Mouse (Mus musculus) brown adipose tissue, adult 24 weeks (tissue): ENCODE results near the gene Irf3. TPM values are rescaled to one million over a fixed set of nuclear protein-coding genes. Genes with fewer than 3 reads are reported as not detected.
"Not testable (repeated sequence)": the region's sequence is repeated elsewhere in the genome, so short reads cannot be mapped to it uniquely, and the experiment has no call there.

Experiments
- H3K27ac ChIP-seq: fragments of 200-500 bp; replicated peaks from 2 replicates; pipeline ENCODE4 v1.5.1; 2012; ENCODE audit warnings: low read depth, mild to moderate bottlenecking, low read length
- H3K4me1 ChIP-seq: fragments of 200-500 bp; 2 replicates; pipeline ENCODE4 v1.6.1; 2012; ENCODE audit warnings: low read length, mixed read lengths; ENCODE audit not compliant: control insufficient read depth, insufficient read depth, insufficient read length
- H3K4me3 ChIP-seq: fragments of 200-500 bp; 2 replicates; pipeline ENCODE4 v1.5.1; 2012; ENCODE audit warnings: low read depth, mild to moderate bottlenecking, low read length, moderate library complexity; ENCODE audit not compliant: insufficient read depth
- polyA plus RNA-seq: library from polyadenylated mRNA; stranded (reverse); fragments of >200 nt; gene quantifications from 2 replicates; pipeline ENCODE4 v1.2.4, GENCODE M21; 2012; ENCODE audit not compliant: missing spikeins, insufficient read depth, insufficient read length

Irf3 gene
- polyA plus RNA-seq, 1 experiment = 40.8 TPM

- Histone ChIP-seq H3K27ac (no peak overlapping the region), H3K4me1 (peaks cover 6% of the 10 kb centered on the region; the same call in 1 of the 2 replicates), H3K4me3 (no peak overlapping the region)
These were observed 14.6 kb downstream of the Irf3 start for GRCm38 (mm10) chr7:45012011-45012410.

GRCm38 (mm10) chr7:45012824-45013223 lies 15.4 kb downstream of the Irf3 start:
- peak overlapping the region; percentile 53 for H3K27ac ChIP-seq
- peaks cover 6% of the 10 kb centered on the region; the same call in 1 of the 2 replicates for H3K4me1 ChIP-seq
- H3K4me3 ChIP-seq = no peak overlapping the region

- Histone ChIP-seq H3K27ac (peak overlapping the region; percentile 53), H3K4me3 (no peak overlapping the region), H3K4me1 (peaks cover 6% of the 10 kb centered on the region; the same call in 1 of the 2 replicates)
These were observed 16.1 kb downstream of the Irf3 start for GRCm38 (mm10) chr7:45013366-45014095.

GRCm38 (mm10) chr7:45014096-45014451 lies 16.6 kb downstream of the Irf3 start:
- peaks cover 6% of the 10 kb centered on the region; the same call in 1 of the 2 replicates for H3K4me1 ChIP-seq
- H3K27ac ChIP-seq = no peak overlapping the region
- no peak overlapping the region for H3K4me3 ChIP-seq

- Histone ChIP-seq H3K27ac (peak overlapping the region; percentile 82), H3K4me3 (peak overlapping the region; percentile 78), H3K4me1 (peaks cover 6% of the 10 kb centered on the region; the same call in 1 of the 2 replicates)
These were observed 18.0 kb downstream of the Irf3 start for GRCm38 (mm10) chr7:45015344-45015956.

GRCm38 (mm10) chr7:45015957-45016612 lies 18.6 kb downstream of the Irf3 start, which contains the start of gene Scaf1:
Scaf1 (minus strand) TSS chr7:45016363.
- peak within 1 kb of the TSS; percentile 78 for H3K4me3 ChIP-seq
- peak within 1 kb of the TSS; percentile 100 for H3K27ac ChIP-seq
- peaks cover 6% of the 10 kb centered on the region; the same call in 1 of the 2 replicates for H3K4me1 ChIP-seq

- Histone ChIP-seq H3K4me3 (peak overlapping the region; percentile 70), H3K4me1 (peaks cover 6% of the 10 kb centered on the region; the same call in 1 of the 2 replicates), H3K27ac (peak overlapping the region; percentile 100)
These were observed 19.3 kb downstream of the Irf3 start for GRCm38 (mm10) chr7:45016761-45017160.

GRCm38 (mm10) chr7:45017242-45018061 lies 20.0 kb downstream of the Irf3 start, which contains the start of gene Rras:
Rras (plus strand) TSS chr7:45017961.
- H3K4me1 ChIP-seq = peaks cover 6% of the 10 kb centered on the region; the same call in 1 of the 2 replicates
- H3K4me3 ChIP-seq = peak within 1 kb of the TSS; percentile 70
- peak within 1 kb of the TSS; percentile 100 for H3K27ac ChIP-seq

GRCm38 (mm10) chr7:45019031-45019571 lies 21.7 kb downstream of the Irf3 start:
- H3K4me1 ChIP-seq = no peaks in the 10 kb centered on the region
- H3K27ac ChIP-seq = peak overlapping the region; percentile 99
- peak overlapping the region; percentile 59 for H3K4me3 ChIP-seq

GRCm38 (mm10) chr7:45020225-45020624 lies 22.8 kb downstream of the Irf3 start:
- H3K27ac ChIP-seq = no peak overlapping the region

GRCm38 (mm10) chr7:45023711-45024110 lies 26.3 kb downstream of the Irf3 start:
- not testable (repeated sequence) for H3K4me1 ChIP-seq, H3K27ac ChIP-seq, H3K4me3 ChIP-seq

More at GRCm38 (mm10) chr7:45020225-45020624, 22.8 kb downstream of the Irf3 start:
- Histone ChIP-seq H3K4me1 (no peaks in the 10 kb centered on the region), H3K4me3 (no peak overlapping the region)

- H3K27ac ChIP-seq = no peak overlapping the region
- peaks cover 5% of the 10 kb centered on the region; the same call in 1 of the 2 replicates for H3K4me1 ChIP-seq
- no peak overlapping the region for H3K4me3 ChIP-seq
These were observed 27.1 kb downstream of the Irf3 start for GRCm38 (mm10) chr7:45024281-45025248.

- Histone ChIP-seq H3K27ac (peak overlapping the region; percentile 51), H3K4me3 (no peak overlapping the region)
These were observed 28.3 kb downstream of the Irf3 start for GRCm38 (mm10) chr7:45025601-45026220.

More at GRCm38 (mm10) chr7:45025601-45026220, 28.3 kb downstream of the Irf3 start:
- H3K4me1 ChIP-seq = peaks cover 5% of the 10 kb centered on the region; the same call in 1 of the 2 replicates
